Mouse (Mus musculus): ENCODE measurements around the gene Dnhd1.

- no peak for TF ChIP-seq CTCF (IDR thresholded peaks at IDR 0.05; ENCODE audit: borderline replicate concordance, insufficient read depth, low read depth, low read length)
- no peak for TF ChIP-seq POLR2A (IDR thresholded peaks at IDR 0.05; ENCODE audit: borderline replicate concordance, insufficient read depth, low read length)
Observed at GRCm38 (mm10) chr7:105715366-105715765, 64.7 kb downstream of the Dnhd1 start.
